Mouse (Mus musculus): ENCODE measurements around the gene Slco6c1. TPM values are rescaled to one million over a fixed set of nuclear protein-coding genes. Genes with fewer than 3 reads are reported as not detected.

Slco6c1 gene
- polyA plus RNA-seq (2015; fragmentation: Nextera tagmentation; extraction: Ambion mirVana), result 0.08 TPM in 1 of 2 replicates, not detected in the other

DNA sequence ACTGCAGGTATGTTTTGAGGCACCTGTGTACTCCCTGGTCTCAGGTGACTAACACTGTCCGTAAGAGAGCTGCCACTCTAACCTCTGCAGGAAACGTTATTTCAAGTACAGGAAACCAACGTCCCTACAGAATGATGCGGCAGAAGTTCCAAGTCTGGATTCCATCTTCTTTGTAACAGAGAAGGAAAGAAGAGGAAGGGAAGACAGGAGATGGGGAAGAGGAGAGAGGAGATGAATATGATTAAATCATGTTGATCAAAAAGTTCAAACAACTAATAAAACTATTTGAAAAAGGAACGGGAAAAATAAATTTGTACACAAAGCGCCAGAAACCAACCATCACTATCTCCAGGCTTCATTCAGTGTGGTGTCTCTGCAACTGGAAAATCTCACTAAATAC lies at the start of gene Slco6c1:
Slco6c1 (minus strand) TSS at position 101 of the 400 bp plus-strand sequence.
- H3K9ac ChIP-seq (replicated peaks), result no peak within 1 kb of the TSS
- ATAC-seq (ENCODE audit: low FRiP score), result no peak
- H3K36me3 ChIP-seq, result no peaks in the 10 kb centered on the region
- no peaks in the 10 kb centered on the region for H3K9me3 ChIP-seq (replicated peaks)
- no peak within 1 kb of the TSS for H3K4me3 ChIP-seq (replicated peaks)
- no peak within 1 kb of the TSS for H3K27ac ChIP-seq (replicated peaks)
- no peaks in the 10 kb centered on the region for H3K27me3 ChIP-seq (replicated peaks)
- WGBS, result 95% methylated on average over 6 of the region's 6 CpGs
- no peaks in the 10 kb centered on the region for H3K4me1 ChIP-seq
- H3K4me2 ChIP-seq, result no peak within 1 kb of the TSS

GRCm38 (mm10) chr1:97038982-97039381 lies 89.1 kb downstream of the Slco6c1 start:
- H3K9ac ChIP-seq (replicated peaks), result no peak overlapping the region
- H3K4me1 ChIP-seq, result no peaks in the 10 kb centered on the region
- no peaks in the 10 kb centered on the region for H3K9me3 ChIP-seq (replicated peaks)
- ATAC-seq (ENCODE audit: low FRiP score), result no peak
- no peaks in the 10 kb centered on the region for H3K36me3 ChIP-seq
- no peak overlapping the region for H3K27ac ChIP-seq (replicated peaks)
- WGBS, result 42% methylated on average over 1 of the region's 1 CpGs
- H3K27me3 ChIP-seq (replicated peaks), result no peaks in the 10 kb centered on the region
- no peak overlapping the region for H3K4me3 ChIP-seq (replicated peaks)
- no peak overlapping the region for H3K4me2 ChIP-seq

DNA sequence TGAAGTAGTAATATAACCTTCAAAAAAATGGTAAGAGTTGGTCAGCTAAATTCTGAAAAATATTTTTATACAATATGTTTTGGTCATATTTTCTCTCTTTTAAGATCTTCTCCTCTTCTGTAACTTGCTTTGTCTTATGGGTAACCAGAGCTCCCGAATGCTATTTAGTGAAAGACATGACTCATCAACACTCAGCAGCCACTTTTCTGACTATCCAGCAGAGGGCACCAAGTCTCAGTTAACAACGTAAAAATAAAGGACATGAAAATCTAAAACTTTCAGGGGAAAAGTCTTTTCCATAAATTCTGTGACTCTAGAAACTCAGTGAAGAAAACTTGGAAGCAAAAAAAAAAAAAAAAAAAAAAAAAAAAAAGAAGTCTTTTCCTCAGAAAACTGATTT lies 89.6 kb downstream of the Slco6c1 start:
- Histone ChIP-seq H3K9me3 (replicated peaks) (no peaks in the 10 kb centered on the region), H3K27me3 (replicated peaks) (no peaks in the 10 kb centered on the region), H3K4me3 (replicated peaks) (no peak overlapping the region), H3K27ac (replicated peaks) (no peak overlapping the region), H3K36me3 (no peaks in the 10 kb centered on the region), H3K4me2 (no peak overlapping the region), H3K4me1 (no peaks in the 10 kb centered on the region), H3K9ac (replicated peaks) (no peak overlapping the region)
- no peak; the same call in 1 of the 2 replicates for ATAC-seq (ENCODE audit: low FRiP score)
- WGBS, result 8% methylated on average over 2 of the region's 2 CpGs

DNA sequence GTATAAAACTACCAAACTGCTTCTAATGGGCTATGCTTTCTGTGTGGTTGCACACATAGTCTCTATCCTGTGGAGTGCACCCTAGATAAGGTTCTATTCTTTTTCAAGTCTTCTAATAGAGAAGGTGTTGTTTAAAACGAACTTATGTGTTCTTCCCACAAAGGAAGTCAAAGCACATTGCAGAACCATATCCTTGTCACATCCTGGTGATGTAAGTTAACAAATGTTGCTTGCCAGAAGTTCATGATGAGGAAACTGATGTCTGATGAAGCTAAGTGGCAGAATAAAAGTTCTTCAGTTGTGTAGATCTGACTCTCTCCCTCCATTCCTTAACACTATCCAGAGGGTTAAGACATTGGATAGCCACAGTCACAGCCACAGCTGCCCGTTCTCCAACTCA lies 90.1 kb downstream of the Slco6c1 start:
- no peak for ATAC-seq (ENCODE audit: low FRiP score)
- WGBS, result 71% methylated on average over 2 of the region's 2 CpGs
- Histone ChIP-seq H3K4me3 (replicated peaks) (no peak overlapping the region), H3K27me3 (replicated peaks) (no peaks in the 10 kb centered on the region), H3K4me1 (no peaks in the 10 kb centered on the region), H3K9me3 (replicated peaks) (no peaks in the 10 kb centered on the region), H3K36me3 (no peaks in the 10 kb centered on the region), H3K9ac (replicated peaks) (no peak overlapping the region), H3K27ac (replicated peaks) (no peak overlapping the region), H3K4me2 (no peak overlapping the region)

GRCm38 (mm10) chr1:97021388-97021787 lies 106.7 kb downstream of the Slco6c1 start:
- 90% methylated on average over 2 of the region's 2 CpGs for WGBS
- no peaks in the 10 kb centered on the region for H3K27me3 ChIP-seq (replicated peaks)
- H3K9me3 ChIP-seq (replicated peaks), result no peaks in the 10 kb centered on the region
- no peak overlapping the region for H3K4me2 ChIP-seq
- H3K9ac ChIP-seq (replicated peaks), result no peak overlapping the region
- no peaks in the 10 kb centered on the region for H3K36me3 ChIP-seq
- ATAC-seq (ENCODE audit: low FRiP score), result no peak
- no peak overlapping the region for H3K27ac ChIP-seq (replicated peaks)
- H3K4me3 ChIP-seq (replicated peaks), result no peak overlapping the region
- H3K4me1 ChIP-seq, result no peaks in the 10 kb centered on the region

GRCm38 (mm10) chr1:97019404-97019803 lies 108.7 kb downstream of the Slco6c1 start:
- no peaks in the 10 kb centered on the region for H3K36me3 ChIP-seq
- H3K4me2 ChIP-seq, result no peak overlapping the region
- no peak for ATAC-seq (ENCODE audit: low FRiP score)
- no peaks in the 10 kb centered on the region for H3K27me3 ChIP-seq (replicated peaks)
- H3K9ac ChIP-seq (replicated peaks), result no peak overlapping the region
- H3K9me3 ChIP-seq (replicated peaks), result no peaks in the 10 kb centered on the region
- H3K27ac ChIP-seq (replicated peaks), result no peak overlapping the region
- no peaks in the 10 kb centered on the region for H3K4me1 ChIP-seq
- no peak overlapping the region for H3K4me3 ChIP-seq (replicated peaks)
- 70% methylated on average over 1 of the region's 1 CpGs for WGBS

DNA sequence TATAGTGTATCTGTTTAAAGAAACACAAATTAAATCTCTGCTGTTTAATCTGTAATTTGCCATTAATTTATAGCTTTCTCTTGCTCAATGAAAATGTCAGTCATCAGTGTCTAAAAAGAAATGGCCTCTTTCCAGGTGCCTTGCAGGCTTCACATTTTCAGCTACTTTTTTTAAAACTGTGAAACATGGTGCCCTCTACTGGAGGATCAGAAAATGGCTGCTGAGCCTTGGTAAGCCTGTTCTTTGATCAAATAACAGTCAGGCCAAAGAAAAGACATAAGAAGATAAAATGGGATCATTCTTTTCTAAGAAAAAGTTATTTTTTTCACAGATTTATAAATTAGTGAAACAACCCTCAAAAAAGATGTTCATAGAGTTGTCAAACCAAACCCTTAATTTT lies 109.1 kb downstream of the Slco6c1 start:
- Histone ChIP-seq H3K9me3 (replicated peaks) (no peaks in the 10 kb centered on the region), H3K4me2 (no peak overlapping the region), H3K36me3 (no peaks in the 10 kb centered on the region), H3K4me3 (replicated peaks) (no peak overlapping the region), H3K4me1 (no peaks in the 10 kb centered on the region), H3K27me3 (replicated peaks) (no peaks in the 10 kb centered on the region), H3K27ac (replicated peaks) (no peak overlapping the region), H3K9ac (replicated peaks) (no peak overlapping the region)
- ATAC-seq (ENCODE audit: low FRiP score), result no peak
